Mouse (Mus musculus) adrenal gland, adult 8-10 months (tissue): ENCODE data around the gene Npm3. TPM values are rescaled to one million over a fixed set of nuclear protein-coding genes. Genes with fewer than 3 reads are reported as not detected.

Source experiments
- DNase-seq: peaks from one replicate; pipeline ENCODE4 v3.0.0; 2022
- total RNA-seq, 4 experiments: library from RNA; stranded (reverse); gene quantifications; 2 replicates each; pipeline ENCODE4 v1.2.4; 2022

Npm3 gene
- total RNA-seq: 10 to 100 TPM; 26.4 to 35.4 (median 29.2) TPM

DNA sequence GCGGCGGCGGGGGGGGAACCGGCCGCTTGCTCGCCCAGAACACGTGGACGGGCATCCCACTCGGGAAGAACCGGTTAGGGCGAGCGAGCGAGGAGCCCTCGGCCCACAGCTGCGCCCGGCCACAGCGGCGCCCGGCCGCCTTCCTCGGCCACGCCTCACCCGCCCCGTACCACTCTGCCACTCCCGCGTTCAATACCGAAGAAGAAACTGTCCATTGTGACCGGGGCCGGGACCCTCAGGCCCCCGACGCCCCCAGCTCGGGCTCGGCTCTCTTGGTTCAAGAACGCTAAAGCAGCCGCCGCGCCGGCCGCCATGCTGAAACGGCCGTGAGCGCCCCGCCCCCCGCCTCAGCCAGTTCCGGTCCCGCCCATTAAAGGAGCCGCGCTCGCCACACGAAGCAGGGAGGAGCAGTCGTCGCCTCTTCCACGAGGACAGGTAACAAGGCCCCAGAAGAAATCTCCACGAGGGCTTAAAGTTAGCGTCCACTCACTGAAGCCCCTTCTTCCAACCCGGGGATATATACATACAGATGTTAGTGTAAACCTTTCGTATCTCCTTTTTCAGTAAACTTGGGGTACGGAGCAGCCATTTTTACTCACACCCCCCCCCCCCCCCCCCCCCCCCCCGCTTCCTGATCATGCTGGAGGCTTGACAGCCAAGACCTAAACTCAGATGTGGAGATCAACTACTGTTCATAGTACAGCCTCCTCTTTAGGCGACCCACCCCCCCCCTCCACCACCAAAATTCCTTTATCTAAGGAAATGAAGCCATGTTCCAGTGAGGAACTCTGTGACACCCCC, at the start of gene Npm3:
Gene Npm3, minus strand, starts transcription at position 349 of the 801 bp plus-strand sequence.
- DNase-seq: peak; percentile 62

DNA sequence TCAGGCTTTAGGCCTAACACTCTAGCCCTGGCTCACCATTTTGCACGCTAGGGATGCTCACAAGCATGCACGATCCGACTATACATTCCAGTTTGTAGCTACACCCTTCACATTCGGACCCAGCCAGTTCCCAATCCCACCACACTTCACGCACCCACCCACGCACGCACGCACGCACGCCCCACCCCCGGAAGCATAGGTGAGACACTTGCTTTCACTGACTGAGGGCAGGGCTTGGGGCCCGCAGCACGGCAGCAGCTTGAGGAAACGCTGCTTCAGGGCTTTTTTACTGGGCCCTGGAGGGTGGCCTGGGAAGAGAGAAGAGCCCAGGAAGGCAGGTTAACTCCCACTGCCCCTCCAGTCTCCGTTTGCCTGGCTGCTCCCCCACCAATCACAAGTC, 47.5 kb upstream of the Npm3 start:
- DNase-seq: no peak

DNA sequence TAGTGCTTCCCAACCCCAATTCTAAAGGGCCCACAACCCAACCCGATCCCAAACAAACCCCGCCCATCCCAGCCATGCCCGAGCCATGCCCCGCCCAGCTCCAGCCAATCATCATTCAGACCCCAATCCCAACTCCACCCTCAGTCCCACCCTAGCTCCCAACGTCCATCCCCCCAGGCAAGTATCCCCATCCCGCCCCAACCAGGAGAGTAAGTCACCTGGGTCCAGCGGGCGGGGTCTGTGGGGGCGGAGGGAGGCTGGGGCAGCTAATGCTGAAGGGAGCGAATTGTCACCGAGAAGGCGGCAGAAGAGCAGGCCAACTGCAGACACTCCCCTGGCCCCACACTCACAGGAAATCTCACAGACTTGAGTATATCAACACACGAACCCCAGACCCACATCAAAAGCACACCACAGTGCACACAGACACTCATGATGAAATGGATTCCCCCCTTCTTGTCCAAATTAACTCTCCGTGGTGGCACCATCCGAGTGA, 46.7 kb upstream of the Npm3 start:
- DNase-seq: no peak

DNA sequence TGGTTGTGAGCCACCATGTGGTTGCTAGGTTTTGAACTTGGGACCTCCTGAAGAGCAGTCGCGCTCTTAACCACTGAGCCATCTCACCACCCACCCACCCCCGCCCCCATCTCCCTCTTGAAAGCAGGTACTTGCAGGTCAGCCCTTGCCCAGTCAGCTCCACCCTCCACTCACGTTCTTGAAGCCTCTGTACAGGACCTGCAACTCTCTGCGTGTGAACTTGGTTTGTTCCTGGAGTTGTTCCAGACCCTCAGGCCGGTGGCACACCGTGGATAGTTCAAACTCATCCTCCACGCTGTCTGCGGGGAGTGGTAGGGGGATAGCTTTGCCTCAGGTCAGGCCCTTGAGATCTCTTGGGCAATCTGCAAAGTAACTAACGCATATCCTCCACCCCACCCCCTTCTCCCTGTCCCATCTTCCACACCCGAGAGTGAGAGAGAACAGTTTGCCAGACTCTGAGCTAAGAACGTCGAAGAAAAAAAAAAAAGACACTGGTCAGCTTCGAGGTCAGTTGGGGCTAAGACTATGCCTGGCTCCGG, 46.1 kb upstream of the Npm3 start:
- no peak for DNase-seq

DNA sequence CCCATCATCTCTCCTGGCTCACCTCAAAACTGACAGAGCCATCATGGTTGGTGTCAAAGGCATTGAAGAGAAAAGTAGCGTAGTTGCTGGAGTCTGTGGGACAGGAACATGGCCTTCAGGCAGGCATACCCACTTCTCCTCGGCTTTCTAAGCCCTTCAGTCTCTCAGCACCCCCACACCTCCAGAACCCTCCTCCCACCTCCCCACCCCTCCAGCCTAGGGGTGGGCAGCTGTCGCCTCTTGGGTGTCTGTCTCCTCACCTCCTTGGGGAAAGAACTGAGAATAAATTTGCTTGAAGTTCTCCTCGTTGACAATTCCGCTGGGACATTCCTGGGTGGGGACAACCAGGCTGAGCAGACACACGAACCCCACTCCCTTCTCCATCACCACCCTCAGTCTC, 45.3 kb upstream of the Npm3 start:
- no peak for DNase-seq

DNA sequence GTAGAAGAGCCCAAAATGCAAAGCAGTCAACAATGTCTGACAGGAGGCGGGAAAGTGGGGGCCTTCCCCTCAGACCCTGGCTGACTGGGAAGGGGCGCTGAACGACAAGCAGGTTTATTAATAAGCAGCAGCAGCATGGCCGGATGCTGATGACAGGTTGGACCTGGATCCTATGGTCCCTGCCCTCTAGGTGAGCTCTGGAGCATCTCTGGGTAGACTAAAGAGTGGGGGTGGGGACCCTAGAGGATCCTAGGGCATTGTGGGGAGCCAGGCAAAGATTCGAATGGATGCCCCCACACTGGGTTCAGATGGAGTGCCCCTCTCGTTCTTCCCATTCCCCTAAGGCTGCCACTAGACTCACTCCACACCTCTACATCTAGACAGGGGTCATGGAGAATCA, 43.0 kb upstream of the Npm3 start:
- no peak for DNase-seq

DNA sequence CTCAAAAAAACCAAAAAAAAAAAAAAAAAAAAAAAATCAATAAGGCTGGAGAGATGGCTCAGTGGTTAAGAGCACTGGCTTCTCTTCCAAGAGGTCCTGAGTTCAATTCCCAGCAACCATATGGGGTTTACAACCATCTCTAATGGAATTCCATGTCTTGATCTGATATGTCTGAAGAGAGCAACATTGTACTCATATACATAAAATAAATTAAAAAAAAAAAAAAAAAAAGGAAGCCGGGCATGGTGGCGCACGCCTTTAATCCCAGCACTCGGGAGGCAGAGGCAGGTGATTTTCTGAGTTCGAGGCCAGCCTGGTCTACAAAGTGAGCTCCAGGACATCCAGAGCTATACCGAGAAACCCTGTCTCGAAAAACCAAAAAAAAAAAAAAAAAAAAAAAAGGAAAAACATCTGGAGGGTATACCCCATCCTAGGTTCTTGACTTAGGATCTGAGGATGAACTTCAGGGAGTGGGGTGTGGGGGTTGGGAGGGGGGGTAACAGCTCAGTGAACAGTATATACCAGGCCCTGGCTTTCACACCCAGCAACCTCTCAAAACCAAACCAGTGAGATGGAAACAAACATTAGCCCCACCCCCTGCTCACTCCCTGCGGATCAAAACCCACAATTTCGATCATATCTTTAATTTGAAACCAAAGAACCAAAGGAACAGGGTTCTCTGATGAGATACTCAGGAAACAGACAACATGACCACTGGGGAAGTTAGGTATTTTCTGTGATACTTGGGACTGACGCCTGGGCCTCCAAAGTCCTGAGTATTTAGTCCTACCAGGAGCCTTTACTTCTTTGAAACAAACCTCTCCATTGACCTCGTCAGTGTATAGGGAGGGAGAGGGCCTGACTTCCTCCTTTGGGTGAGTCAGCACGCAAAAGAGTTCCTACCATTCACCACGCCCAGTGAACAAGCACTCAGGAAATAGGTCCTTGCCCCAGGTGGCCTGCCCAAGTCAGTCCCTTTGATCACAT, 40.8 kb upstream of the Npm3 start:
- no peak for DNase-seq

DNA sequence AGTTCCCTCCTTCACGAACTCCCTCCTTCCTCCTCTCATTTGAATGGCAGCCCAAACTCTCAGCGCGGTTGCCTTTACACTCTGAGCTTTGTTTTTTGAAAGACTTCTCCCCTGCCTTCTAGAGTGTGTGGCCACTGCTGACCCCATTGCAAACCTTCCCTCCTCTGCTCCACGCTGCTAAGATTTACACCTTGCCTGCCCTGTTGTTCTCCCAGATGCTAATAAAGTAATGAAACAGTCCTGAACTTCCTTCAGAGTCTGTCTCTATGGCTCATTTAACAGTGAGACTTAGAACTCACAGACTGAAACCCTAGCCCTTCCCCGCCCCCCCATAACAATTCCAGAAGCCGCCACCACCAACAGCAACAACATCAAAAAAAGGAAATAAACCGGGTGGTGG, 40.0 kb upstream of the Npm3 start:
- DNase-seq: no peak

DNA sequence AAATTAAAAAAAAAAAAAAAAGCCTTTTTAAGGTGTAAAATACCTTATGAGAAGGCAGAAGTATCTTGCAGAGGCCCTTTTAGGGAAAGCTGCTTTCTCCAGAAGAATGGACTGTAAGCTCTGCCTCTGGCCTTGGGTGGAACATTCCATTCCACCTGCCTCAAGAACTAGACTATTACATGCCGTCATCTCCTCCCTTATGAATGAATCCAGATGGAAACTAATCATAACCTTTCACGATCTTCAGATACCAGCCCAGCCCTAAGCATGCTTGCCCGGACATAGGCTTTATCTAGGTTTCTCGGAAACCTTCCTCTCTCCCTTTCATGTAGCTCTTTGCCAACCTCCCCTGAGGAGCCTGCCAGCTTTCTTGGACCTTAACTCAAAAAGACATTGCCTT, 38.9 kb upstream of the Npm3 start:
- DNase-seq: no peak

DNA sequence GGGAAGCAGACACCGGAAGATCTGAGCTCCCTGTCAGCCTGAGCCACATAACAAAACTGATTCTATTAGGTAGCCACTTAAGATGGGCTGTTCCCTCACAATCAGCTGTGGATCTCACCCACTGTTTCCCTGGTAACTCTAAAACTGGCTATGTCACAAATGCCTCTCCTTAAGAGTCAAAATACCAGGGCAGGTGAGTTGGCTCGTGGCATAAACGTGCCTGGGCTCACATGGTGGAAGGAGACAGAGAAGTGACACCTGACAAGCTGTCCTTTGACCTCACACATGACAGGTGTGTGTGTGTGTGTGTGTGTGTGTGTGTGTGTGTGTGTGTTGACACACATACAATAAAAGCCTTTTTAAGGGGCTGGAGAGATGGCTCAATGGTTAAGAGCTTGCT, 38.1 kb upstream of the Npm3 start:
- DNase-seq: no peak

DNA sequence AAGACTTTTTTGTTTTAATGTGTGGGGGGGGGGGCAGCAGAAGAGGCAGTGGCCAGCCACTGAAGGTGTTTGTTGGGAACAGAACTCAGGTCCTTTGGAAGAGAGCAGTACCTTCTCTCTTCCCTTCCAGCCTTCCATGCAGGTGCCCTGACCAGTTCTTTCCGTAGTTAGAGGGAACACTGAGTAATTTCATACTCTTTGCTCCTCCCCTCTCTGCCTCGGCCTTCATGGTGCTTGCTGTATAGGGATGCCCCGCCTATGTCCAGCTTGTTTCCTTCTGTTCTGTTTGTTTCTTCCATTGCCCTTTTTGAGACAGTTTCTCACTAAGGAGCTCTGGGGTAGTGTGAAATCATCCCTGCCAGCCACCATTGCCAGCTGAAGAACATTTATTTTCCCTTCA, 36.1 kb upstream of the Npm3 start:
- DNase-seq: no peak

DNA sequence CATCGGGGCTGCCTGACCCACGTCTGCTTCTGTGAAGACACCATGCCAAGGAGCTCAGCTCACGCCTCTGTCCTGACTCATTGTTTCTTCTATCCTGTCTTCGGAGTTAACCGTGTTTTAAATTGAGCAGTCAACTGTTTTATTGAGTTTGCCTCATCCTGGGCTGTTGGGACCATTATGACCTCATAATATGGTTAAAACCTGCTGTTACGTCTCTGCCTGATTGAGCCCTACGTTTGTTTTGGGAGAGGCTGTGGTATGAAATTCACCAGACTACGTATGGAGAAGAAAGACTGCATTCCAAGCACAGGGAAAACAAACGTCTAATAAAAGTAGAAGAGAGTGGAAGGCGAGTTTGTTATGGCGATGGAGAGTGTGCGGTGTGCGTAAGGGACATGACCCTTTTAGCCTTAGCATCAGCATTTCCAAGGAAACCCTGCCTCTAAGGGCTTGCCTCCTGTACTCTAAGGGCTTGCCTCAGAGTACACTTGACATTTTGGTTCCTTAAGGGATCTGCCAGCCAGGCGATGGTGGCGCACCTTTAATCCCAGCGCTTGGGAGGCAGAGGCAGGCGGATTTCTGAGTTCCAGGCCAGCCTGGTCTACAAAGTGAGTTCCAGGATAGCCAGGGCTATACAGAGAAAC, 34.7 kb upstream of the Npm3 start:
- DNase-seq: no peak

DNA sequence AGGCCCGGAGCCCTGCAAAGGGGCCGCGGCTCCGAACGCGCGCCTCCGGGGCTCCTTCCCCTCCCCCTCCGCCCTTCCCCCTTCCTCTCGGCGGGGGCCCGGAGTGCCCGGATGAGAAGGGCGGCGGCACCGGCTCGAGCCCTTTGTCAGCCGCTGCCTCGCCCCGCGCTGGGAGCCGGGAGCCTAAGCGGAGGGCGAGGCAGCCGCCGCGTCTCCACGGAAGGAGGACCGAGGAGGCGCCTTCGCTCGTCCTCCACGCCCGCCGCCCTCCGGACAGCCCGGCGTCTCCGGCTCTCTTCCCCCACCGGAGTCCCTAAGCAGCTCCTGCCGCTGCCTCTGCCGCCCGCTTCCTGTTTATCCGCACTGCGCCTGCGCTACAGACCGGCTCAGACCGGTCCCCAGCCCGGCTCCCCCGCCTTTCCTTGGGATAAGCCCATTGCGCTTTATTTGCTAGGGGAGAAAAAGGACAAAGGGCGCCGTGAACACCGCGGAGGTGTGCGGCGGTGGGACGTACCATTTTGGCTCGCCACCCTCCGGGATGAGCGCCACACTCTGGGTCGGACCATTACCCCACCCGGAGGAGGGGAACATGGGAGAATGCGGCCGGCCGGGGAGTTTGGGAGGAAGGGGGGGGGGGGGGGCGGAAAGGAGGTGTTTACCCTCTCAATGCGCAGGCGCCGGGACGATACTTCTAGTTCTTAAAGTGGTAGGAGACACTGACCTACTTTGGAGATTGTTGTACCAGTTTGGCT, 34.0 kb upstream of the Npm3 start, which contains the start of gene Mgea5:
Gene Mgea5, minus strand, starts transcription at position 657 of the 752 bp plus-strand sequence.
- peak; percentile 98 for DNase-seq

DNA sequence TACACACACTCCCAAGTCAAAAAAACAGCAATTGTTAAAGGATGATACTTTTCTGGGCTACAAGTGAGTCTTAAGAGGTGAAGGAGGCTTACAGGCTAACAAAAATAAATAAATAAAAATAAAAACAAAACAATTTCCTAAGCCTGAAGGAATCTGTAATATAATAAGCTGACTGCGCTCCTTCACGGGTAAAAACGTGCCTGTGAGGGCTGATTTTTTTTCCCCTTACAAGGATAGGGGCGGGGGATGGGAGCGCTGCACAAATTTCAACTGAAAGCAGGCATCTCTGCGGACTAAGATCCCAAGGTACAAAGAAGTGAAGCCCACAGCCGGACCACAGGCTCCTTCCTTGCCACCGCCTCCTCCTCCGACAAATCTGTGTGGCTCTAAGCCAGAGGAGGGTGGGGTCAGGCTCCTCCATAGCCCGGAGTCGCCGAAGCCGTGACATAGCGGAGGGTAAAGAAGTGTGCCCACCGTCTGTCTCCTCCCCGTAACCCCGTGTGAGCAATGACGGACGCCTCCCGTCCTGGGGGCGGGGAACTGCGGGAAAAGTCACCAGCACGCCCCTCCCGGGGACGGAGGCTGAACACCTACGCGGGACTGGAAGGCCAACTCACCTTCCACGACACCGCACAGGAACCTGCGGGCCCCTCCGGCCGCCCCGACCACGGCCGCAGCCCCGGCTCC, 33.1 kb upstream of the Npm3 start:
- peak; percentile 69 for DNase-seq

DNA sequence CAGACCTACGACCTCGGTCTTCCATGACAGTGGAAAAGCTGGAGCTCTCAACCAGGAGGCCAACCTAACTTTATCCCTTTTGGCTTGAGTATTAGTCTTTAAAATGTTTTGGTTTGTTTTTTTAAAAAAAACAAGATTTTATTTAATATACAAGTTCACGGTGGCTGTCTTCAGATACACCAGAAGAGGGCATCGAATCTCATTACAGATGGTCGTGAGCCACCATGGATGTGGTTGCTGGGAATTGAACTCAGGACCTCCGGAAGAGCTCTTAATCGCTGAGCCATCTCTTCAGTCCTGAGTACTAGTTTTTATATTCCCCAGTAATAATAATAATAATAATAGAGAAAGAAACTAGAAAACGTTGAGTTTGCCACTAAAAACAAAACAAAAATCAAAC, 32.3 kb upstream of the Npm3 start:
- no peak for DNase-seq

DNA sequence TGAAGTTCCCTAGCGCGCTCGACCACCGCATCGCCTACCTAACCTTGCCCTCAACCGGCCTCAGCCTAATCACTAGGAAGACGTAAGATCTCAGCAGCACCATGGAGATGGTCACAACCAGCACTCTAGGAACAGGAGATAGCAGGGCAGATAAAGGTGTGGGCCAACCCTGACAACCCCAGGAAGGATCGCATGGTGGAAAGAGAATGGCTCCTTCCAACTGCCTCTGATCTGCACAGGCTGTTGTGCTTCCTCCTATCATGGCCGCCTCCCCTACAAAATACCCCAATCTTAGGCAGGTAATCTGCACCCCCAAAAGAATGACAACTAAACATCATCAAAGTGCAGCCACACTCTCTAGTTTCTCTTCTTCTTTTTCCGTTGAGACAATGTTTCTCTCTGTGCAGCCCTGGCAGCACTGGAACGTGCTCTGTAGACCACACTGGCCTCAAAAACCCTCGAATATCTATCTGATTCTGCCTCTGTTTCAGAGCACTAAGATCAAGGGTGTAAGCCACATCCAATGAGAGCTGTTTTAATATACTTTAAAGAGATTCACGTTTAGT, 31.0 kb upstream of the Npm3 start:
- DNase-seq: no peak

DNA sequence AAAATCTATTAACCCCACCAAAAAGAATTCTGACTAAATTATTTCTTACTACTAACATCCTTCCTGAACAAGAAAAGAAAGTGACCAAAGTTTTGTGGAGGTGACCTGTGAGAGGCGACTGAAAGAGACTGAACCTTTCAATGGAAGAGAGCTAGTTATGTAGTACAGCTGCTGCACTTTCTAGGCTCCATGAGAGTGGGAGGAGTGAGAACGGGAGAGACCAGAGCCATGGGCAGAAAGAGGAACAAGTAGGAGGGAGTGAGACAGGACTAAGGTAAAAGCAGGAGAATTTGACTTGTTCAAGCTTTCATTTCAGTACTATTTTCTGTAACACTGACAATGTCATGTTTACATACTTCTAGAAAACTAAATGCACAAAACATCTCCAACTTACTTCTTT, 26.1 kb upstream of the Npm3 start:
- no peak for DNase-seq

DNA sequence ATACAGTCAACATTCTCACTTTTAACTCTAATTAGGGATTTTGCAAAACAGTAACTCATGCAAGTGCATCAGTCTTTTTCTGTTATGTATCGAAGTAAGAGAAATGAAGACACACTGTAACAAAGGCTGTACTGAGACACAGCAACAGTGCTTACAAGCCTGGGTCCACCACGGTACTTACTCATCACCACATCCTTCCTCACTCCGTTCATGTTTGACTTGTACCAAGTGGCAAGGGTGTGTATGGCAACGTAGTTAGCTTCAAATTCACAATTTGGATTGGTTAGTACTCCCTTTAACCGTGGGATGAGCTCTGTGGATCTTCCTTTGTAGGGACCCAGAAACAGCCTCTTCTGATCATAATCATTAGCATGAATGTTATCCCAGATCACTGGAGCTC, 22.1 kb upstream of the Npm3 start:
- DNase-seq: no peak

DNA sequence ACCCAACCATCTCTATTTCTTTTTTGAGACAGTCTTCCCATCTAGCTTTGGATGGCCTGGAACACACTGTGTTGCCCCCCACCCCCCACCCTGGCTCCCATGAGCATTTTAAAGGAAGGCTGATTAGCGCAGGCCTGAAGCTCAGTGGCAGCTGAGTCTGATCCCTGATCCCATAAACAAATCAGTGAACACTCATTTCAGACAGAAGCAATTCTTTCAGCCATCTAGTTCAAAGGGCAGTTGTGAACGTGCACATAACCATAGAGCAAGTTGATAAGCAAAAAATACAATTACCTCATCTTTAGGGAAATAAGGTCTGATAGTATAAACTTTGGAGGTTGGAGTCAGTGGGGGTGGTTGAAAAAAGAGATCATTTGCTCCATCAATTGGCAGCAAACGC, 11.4 kb upstream of the Npm3 start:
- no peak for DNase-seq

DNA sequence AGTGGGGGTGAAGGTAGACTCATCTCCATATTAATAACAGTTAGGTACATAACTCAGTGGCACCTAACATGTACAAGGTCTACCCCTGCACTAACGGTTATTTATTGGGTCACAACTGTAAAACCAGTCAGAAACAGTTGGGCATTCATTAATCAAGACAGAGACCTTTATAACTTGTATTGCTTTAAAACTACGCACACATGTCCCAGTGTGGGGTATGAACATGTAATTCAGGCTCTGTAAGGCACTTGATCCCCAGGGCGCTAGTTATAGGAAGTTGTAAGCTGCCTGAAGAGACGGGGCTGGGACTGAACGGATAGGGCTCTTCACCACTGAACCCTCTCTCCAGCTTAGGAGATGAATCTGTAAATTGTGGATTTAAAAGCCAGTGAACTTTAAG, 9.3 kb upstream of the Npm3 start:
- no peak for DNase-seq

DNA sequence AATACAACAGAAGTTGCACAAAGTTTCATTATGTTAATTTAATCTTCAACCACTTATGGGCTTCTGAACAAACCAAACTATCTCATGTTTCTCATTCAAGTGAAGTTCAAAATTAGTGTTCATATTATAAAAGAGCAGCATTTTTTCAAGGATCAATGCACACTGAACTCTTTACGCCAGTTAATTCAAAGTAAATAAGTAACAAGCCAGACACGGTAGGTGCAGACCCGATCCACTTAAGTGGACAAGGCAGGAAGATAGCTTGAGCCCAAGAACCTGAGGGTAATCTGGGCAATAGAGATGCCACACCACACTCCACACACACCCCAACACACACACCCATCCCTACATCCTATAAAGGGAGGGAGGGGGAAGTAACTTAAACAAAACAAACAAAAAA, 4.2 kb upstream of the Npm3 start:
- DNase-seq: no peak
